Comparison of ENCODE assay signal across 8 mouse cellular contexts in the genomic region with DNA sequence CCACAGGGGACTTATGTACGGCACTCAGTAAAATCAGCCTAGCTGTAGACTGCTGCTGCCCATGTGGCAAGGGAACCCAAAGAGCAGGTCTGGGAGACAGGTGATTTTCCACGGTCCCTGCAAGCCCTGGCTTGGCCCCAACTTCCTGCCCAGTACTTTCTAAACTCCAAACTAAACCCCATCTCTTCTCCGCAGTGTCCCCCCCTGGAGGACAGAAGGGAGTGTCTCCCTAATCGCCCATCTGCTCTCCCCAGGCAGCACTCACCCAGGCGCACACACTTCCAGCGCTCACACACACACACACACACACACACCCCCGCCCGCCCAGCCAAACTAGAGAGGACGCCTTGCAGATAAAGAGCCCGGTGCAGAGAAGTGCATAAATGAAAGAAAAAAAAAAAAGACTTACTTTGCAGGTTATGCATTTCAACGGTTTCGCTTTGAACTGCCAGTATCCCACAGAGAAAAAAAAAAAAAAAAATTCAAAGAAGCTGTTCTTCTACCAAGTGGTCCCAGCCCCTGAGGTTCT.
DNase-seq lines count a peak whose midpoint lies in the region; ATAC-seq and TF ChIP-seq lines count a peak whose summit lies in the region.

No protein-coding gene starts in this region.

- H3K36me3 ChIP-seq in ES-Bruce4 (ENCODE audit: control insufficient read depth, insufficient read depth, low read length, poor library complexity, severe bottlenecking) = no peaks in the 10 kb centered on the region
- H3K36me3 ChIP-seq in forebrain, embryonic 15.5 days = no peaks in the 10 kb centered on the region
- no peaks in the 10 kb centered on the region for H3K36me3 ChIP-seq in lung, embryonic 16.5 days (ENCODE audit: control insufficient read depth, insufficient read depth, low read length)

- under 1% methylated on average over 12 of the region's 12 CpGs for WGBS in forebrain, embryonic 15.5 days
- WGBS in lung, embryonic 16.5 days = 3% methylated on average over 12 of the region's 12 CpGs

- peak; percentile 27; the same call in 1 of the 2 replicates for ATAC-seq in cerebellum, adult (ENCODE audit: insufficient number of reproducible peaks, low FRiP score, low TSS enrichment)
- ATAC-seq in forebrain, embryonic 15.5 days (replicated peaks) = peak; percentile 63
- peak; percentile 38 to 56 for ATAC-seq in hematopoietic stem cell, adult 5-6 weeks (replicated peaks in 1 of 2; ENCODE audit: insufficient read depth in 1 of 2, low FRiP score in 2 of 2, low TSS enrichment in 1 of 2, low read depth in 1 of 2, poor library complexity in 2 of 2, severe bottlenecking in 2 of 2)
- ATAC-seq in lung, embryonic 16.5 days (ENCODE audit: low read depth) = peak; percentile 69

- no peaks in the 10 kb centered on the region for H3K9me3 ChIP-seq in ES-Bruce4 (replicated peaks; ENCODE audit: control insufficient read depth, insufficient read depth, low read length, poor library complexity, severe bottlenecking)
- H3K9me3 ChIP-seq in forebrain, embryonic 15.5 days = no peaks in the 10 kb centered on the region
- no peaks in the 10 kb centered on the region for H3K9me3 ChIP-seq in lung, embryonic 16.5 days (ENCODE audit: control insufficient read depth, low read length)

- no peak for TF ChIP-seq CTCF in ES-Bruce4 (IDR thresholded peaks at IDR 0.05; ENCODE audit: low read depth, low read length)

- no peaks in the 10 kb centered on the region for H3K27me3 ChIP-seq in ES-Bruce4 (ENCODE audit: control insufficient read depth, insufficient read depth, low read length, poor library complexity, severe bottlenecking)
- no peaks in the 10 kb centered on the region for H3K27me3 ChIP-seq in forebrain, embryonic 15.5 days
- no peaks in the 10 kb centered on the region for H3K27me3 ChIP-seq in lung, embryonic 16.5 days (ENCODE audit: control insufficient read depth, insufficient read depth, low read depth, low read length)

- H3K4me1 ChIP-seq in ES-Bruce4 (ENCODE audit: control insufficient read depth, insufficient read depth, low read length) = no peaks in the 10 kb centered on the region
- H3K4me1 ChIP-seq in forebrain, embryonic 15.5 days = peaks cover 52% of the 10 kb centered on the region
- peaks cover 27% of the 10 kb centered on the region for H3K4me1 ChIP-seq in lung, embryonic 16.5 days (replicated peaks; ENCODE audit: control insufficient read depth, insufficient read depth, low read length)

- DNase-seq in layer of hippocampus, adult 9-10 months (ENCODE audit: low spot score) = peak; percentile 39
- peak; percentile 56 for DNase-seq in ovary, postnatal 10 days (ENCODE audit: low spot score)
- peak; percentile 80 for DNase-seq in thymus, postnatal 0 days (ENCODE audit: low spot score)

- H3K27ac ChIP-seq in ES-Bruce4 (ENCODE audit: insufficient read depth, low read length) = no peak overlapping the region
- peak overlapping the region; percentile 50; the same call in 1 of the 2 replicates for H3K27ac ChIP-seq in forebrain, embryonic 15.5 days (replicated peaks)
- peak overlapping the region; percentile 53 for H3K27ac ChIP-seq in lung, embryonic 16.5 days (ENCODE audit: low read length)

- H3K4me2 ChIP-seq in forebrain, embryonic 15.5 days (replicated peaks) = peak overlapping the region; percentile 98
- H3K4me2 ChIP-seq in lung, embryonic 16.5 days (ENCODE audit: low read depth, low read length) = peak overlapping the region; percentile 78

- H3K9ac ChIP-seq in ES-Bruce4 (ENCODE audit: low read depth, poor library complexity, severe bottlenecking) = peak overlapping the region; percentile 6; the same call in 1 of the 2 replicates
- H3K9ac ChIP-seq in forebrain, embryonic 15.5 days (replicated peaks) = peak overlapping the region; percentile 79
- H3K9ac ChIP-seq in lung, embryonic 16.5 days (ENCODE audit: low read length) = peak overlapping the region; percentile 71

- TF ChIP-seq EP300 in ES-Bruce4 (IDR thresholded peaks at IDR 0.05; ENCODE audit: insufficient read depth, low read depth, low read length) = no peak

- no peak for TF ChIP-seq POLR2A in ES-Bruce4 (IDR thresholded peaks at IDR 0.05; ENCODE audit: insufficient read depth, low read length)

- peak overlapping the region; percentile 46 for H3K4me3 ChIP-seq in ES-Bruce4 (ENCODE audit: low read depth, low read length)
- H3K4me3 ChIP-seq in forebrain, embryonic 15.5 days = peak overlapping the region; percentile 68
- H3K4me3 ChIP-seq in lung, embryonic 16.5 days (ENCODE audit: low read length) = peak overlapping the region; percentile 61

Comparison
In these comparisons a context has a peak if more than half of its experiments do, and no peak if none do; other contexts are left out.
1. H3K9ac ChIP-seq: peak in every context shown above with its lines; median percentile 79 in forebrain, embryonic 15.5 days; 71 in lung, embryonic 16.5 days; 6 in ES-Bruce4.